Mouse (Mus musculus) cerebellum, postnatal 36 days (tissue): ENCODE results near the gene Zfp398.
A peak's percentile ranks its signal among the peaks of the same experiment; 100 is the strongest.
"Not testable (repeated sequence)": the region's sequence is repeated elsewhere in the genome, so short reads cannot be mapped to it uniquely, and the experiment has no call there.

Source experiments
- DNase-seq, 2 experiments: peaks; one replicate each; pipeline ENCODE4 v3.0.0; 2021 to 2022; ENCODE audit warnings: mixed read lengths in 2 of 2

Gene Zfp398

GRCm38 (mm10) chr6:47828950-47829349 lies 6.5 kb upstream of the Zfp398 start:
- DNase-seq: no peak

DNA sequence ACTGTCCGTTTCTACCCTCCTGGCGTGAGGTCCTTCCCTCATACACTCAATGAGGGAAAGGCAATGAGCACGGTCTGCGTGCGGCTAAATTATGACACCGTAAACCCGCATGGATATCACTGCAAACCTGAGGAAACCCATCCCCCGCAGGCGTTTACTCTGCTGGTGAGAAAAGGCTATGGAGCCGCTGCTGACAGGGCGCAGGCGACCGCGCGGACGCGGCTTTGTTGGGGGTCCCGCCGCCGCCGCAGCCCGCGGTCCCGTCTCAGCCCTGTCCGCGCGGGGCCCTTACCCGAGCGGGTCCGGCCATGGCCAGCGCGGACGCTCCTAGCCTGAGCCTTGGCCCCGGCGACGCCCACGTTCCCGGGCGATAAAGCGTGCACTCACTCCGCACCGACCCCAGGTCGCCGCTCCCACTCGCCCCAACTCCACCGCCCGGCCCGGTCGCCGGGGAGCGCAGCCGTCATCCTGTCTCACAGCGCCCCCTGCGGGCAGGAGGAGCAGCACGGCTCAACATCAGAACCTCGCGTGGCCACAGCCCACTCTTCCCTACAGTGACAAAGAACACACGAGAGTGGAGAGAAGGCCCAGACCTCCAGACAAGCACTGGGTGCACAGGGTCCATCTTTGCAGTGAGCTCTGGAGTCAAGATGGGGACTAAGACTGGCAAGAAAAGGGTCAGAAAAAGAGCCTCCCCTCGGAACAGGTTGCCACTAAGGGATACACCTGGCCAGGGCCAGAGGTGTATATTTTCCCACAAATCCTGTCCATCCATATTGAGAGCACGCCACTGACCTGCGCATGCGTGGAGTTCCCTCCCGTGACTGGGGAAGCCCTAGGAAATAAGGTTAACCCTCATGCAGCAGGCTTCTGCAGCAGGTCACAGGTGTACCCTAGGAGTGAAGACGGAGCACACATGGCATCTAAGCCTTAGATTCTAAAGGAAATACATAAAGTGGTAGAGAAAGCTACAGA lies 5.1 kb upstream of the Zfp398 start, which contains the start of gene Zfp786:
TSS of gene Zfp786 (minus strand) at position 764 of the 975 bp plus-strand sequence.
- DNase-seq: peak; percentile 97 to 98

- no peak for DNase-seq
Measured at GRCm38 (mm10) chr6:47832220-47832619, 3.2 kb upstream of the Zfp398 start.

GRCm38 (mm10) chr6:47835984-47836521 lies 592 bp downstream of the Zfp398 start:
- peak; percentile 65 to 69 for DNase-seq

- no peak for DNase-seq
Measured at GRCm38 (mm10) chr6:47837630-47838029, 2.2 kb downstream of the Zfp398 start.

DNA sequence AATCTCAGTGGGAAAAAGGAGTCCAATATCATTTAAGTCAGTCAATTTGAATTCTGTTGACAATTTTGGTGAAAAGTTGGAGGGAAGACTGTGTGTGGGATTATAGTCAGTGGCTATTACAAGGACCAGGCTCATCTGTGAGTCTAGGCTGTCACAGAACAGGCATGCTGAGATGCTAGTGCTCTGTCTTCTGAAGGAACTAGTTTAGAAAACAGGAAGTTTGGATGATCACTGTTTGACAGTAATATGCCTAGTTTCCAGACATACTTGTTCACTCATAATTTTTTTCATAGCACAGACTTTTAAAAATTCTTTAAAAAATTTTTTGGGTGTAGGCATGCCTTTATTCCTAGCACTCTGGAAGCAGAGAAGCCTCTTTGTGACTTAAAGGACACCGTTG lies 5.6 kb downstream of the Zfp398 start:
- no peak for DNase-seq

GRCm38 (mm10) chr6:47841831-47842230 lies 6.4 kb downstream of the Zfp398 start:
- DNase-seq: no peak

DNA sequence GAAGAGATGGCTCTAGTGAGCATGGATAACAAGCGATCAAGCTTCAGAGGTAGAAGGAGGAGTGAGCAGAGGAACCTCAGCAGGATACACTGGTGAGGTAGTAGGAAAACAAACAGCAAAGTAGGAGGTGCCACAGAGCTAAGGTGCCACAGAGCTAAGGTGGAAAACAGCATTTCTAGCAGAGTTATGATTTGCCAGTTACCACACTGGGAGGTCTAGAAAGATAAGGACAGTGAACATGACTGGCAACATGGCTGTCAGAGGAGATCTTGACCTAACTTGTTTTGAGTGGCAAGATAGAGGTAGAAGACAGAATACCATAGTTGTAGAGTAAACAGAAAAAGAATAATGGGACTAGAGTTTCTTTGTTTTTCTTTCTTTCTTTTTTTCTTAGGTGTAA lies 6.9 kb downstream of the Zfp398 start:
- DNase-seq: no peak

DNA sequence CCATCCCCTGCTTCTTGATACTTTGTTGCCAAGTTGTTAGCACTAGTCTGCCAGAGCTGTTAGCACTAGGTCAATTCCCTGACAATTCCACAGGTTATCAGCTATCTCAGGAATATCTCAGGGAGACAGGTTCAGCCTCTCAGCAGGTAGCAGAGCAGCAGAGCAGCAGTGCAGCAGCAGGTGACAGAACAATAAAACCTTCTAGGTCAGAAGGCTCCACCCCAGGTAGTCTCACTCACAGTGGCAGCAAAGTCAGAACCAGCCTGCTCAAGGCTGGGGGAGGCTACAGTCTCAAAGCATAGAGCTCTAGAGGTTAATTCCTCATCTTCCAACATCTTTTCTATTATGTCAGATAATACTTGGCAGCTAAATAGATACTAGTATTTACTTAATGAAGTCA lies 10.3 kb downstream of the Zfp398 start:
- no peak for DNase-seq

- DNase-seq: peak; percentile 29 to 30
Measured at GRCm38 (mm10) chr6:47857241-47857640, 21.8 kb downstream of the Zfp398 start.

DNA sequence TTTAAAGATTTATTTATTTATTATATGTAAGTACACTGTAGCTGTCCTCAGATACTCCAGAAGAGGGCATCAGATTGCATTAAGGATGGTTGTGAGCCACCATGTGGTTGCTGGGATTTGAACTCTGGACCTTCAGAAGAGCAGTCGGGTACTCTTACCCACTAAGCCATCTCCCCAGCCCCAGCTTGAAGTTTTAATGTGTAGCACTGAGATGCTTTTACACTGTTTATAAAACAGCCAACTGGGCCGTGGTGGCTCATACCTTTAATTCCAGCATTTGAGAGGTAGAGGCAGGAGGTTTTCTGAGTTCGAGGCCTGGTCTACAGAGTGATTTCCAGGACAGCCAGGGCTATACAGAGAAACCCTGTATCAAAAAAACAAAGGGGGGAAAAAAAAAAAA lies 22.3 kb downstream of the Zfp398 start:
- not testable (repeated sequence) for DNase-seq

DNA sequence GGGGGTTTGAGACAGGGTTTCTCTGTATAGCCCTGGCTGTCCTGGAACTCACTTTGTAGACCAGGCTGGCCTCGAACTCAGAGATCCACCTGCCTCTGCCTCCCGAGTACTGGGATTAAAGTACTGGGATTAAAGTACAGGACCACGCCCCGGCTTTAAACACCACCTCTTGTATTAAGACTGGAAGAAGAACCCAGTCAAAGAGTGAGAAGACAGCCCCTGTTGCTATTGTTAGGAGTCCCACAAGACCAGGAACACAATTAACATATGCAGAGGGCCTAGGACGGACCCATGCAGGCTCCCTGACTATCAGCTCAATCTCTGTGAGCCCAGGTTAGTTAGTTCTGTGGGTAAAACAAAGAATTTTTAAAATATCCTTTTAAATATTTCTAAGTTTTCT lies 36.8 kb downstream of the Zfp398 start:
- DNase-seq: no peak

DNA sequence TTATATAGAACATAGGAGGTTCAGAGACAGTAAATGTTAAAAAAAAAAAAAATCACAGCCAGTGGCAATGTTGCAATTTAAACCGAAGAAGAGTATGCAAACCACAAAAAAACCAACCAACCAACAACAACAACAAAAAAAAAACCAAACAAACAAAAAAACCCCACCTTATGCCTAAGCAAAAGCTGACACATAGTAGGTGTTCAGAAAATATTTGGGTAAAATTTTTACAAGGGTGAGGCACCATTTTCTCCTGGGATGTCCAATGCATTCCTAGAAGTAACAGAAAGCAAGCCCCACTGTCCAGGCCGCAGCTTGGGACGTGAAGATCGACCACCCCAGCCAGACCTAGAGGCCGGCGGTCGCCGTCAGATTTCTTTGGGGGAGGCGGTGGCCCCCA lies 41.6 kb downstream of the Zfp398 start, which contains the start of gene Zfp282:
TSS of gene Zfp282 (plus strand) at position 147 of the 400 bp plus-strand sequence.
- DNase-seq: no peak

- DNase-seq: peak; percentile 90 to 93
Measured at GRCm38 (mm10) chr6:47877461-47878132, 42.1 kb downstream of the Zfp398 start.

- DNase-seq: no peak
Measured at GRCm38 (mm10) chr6:47878133-47878514, 42.7 kb downstream of the Zfp398 start.

DNA sequence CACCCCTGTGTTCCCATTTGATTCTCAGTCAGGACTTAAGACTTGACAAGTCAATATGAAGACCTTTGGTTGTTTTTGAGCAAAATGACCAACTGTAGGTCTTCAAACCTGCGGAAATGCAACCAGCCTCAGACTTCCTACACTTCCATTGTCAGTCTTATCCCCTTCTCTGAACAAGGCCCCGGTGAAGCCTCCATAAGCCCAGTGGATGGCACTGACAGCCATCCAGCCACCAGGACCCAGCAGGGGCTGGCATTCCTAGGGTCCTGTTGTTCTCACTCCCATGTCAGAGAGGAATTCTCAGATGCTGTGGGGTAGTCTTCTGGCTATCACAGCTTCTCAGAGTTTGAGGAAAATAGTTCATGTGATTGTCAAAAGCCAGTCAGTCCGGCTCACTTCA lies 43.1 kb downstream of the Zfp398 start:
- no peak for DNase-seq

DNA sequence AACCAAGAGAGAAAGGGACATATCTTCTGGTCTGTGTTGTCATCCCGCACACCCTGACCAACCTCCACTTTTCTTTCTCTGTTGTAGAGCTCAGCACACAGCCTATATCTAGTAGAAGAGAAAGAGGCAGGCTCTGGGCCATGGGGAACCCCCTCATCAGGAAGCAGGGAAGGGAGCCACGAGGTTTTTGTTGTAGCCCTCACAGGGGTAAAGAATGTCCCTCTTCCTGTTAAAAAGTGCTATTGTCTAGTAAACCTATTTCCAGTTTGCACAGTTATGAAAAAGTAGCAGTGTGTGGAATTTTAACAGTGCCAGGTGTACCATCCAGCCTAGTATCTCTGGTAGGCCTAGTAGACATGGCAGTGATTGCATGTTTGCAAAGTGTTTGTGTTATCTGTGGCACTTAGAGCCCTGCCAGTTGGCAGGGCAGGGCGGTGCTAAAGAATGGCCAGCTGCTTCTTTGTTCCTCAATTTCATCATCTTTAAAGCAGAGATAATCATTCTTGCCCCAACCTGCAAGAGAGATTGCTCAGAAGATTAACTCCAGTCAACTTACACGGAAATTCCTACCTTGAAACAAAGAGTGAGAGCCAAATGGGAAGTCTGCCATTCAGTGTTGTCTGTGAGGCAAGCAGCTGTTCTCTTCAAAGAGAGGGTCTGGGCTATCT lies 43.7 kb downstream of the Zfp398 start:
- no peak for DNase-seq

DNA sequence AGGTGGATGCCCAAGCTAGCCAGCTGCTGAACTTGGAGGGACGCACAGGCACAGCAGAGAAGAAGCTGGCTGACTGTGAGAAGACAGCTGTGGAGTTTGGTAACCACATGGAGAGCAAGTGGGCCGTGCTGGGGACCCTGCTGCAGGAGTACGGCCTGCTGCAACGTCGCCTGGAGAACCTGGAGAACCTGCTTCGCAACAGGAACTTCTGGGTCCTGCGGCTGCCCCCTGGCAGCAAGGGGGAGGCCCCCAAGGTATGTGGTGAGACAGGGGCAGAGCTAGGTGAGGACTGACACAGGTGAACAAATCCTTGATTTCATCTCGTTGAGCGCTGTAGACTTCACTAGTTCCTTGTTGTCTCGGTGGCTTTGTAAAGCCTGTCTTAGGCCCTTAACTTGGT lies 44.7 kb downstream of the Zfp398 start:
- no peak for DNase-seq

DNA sequence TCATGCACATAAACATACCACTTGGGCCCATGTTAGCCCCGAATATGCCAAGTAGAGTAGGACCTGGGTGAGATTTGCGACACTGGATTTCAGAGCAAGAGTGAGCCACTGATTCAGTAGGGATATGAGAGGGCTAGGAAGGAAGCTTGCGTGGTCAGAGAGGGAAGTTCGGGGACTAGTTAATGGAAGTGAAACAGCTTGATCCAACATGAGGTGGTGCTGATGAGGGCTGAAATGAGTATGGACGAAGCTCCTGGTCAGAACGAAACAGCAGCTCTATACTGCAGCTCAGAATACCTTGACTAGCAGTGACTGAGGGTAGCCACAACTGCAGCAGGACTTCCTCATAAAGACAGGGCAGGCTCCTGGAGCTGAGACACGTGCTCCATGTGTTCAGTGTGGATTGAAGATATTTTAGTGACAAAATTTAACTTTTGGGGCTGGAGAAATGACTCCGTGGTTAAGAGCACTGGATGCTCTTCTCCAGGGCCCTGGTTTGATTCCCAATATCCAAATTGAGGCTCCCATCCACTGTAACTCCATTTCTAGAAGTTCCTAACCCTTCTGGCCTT lies 53.4 kb downstream of the Zfp398 start:
- no peak for DNase-seq

DNA sequence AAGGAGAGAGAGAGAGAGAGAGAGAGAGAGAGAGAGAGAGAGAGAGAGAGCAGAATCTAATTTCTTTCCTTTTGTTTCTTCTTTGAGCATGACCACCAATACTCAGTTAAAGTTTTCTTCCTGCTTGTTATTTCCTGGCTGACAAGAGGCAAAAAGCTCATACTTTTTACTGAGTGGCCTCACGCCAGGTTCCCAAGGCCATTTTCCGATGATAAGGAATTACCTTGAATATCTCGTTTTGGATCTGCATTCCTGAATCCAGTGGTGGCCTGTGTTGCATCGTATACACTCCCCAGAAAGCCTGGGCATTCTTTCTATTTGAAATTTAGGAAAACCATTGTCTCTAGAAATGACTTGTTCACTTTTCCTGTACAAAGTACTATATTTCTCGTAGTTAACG lies 64.0 kb downstream of the Zfp398 start:
- DNase-seq: no peak

GRCm38 (mm10) chr6:47903587-47903986 lies 68.1 kb downstream of the Zfp398 start:
- peak; percentile 71 to 77 for DNase-seq

- no peak for DNase-seq
Measured at GRCm38 (mm10) chr6:47904361-47904760, 68.9 kb downstream of the Zfp398 start.
